Mouse (Mus musculus) cortical plate, adult 2 months (tissue): Measurements from ENCODE around the gene P4ha2.

ENCODE experiments used
- CTCF ChIP-seq: fragments of 200-500 bp; IDR thresholded peaks from 2 replicates; pipeline ENCODE4 v1.5.1; 2011; ENCODE audit warnings: mild to moderate bottlenecking, control low read depth, low read length; ENCODE audit not compliant: insufficient read depth; ENCODE audit errors: extremely low read depth
- POLR2A ChIP-seq: fragments of 200-500 bp; IDR thresholded peaks from 2 replicates; pipeline ENCODE4 v1.6.1; 2011; ENCODE audit warnings: mild to moderate bottlenecking, low read length, control low read depth; ENCODE audit not compliant: insufficient read depth; ENCODE audit errors: extremely low read depth

DNA sequence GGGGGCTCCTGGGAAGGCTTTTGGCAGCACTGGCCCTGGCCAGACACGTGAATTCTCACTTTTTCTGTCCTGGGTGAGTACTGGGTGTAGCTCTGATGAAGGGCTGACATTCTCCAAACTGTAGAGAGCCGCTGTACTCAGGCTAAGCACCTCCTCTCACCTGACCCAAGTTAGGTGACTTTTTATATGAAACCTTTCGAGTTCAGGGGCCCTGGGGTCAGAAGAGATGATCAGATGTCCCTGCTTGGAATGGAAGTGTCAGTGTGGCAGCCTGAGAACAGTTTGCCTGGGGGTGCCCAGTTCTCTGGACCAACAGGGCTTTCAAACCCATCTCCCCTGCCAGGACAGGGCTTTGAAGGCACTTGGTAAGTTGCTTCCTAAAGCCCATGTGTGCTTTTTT is 8.2 kb downstream of the P4ha2 start:
- no peak for TF ChIP-seq POLR2A
- no peak for TF ChIP-seq CTCF
